Mouse (Mus musculus) lung, embryonic 16.5 days (tissue): ENCODE results near the gene Psmd1. TPM values are rescaled to one million over a fixed set of nuclear protein-coding genes. Genes with fewer than 3 reads are reported as not detected.

ENCODE experiments used
- ATAC-seq: fragments of 200-750 bp; cut with Nextera tagmentation; 2 replicates; pipeline ENCODE4 v1.8.0; 2017; ENCODE audit warnings: low read depth, mild to moderate bottlenecking, moderate library complexity
- H3K27ac ChIP-seq: fragments of 300-500 bp; sonication (generic); 2 replicates; pipeline ENCODE4 v1.5.1; 2014; ENCODE audit warnings: mild to moderate bottlenecking, control low read depth, low read length
- H3K27me3 ChIP-seq: fragments of 300-500 bp; sonication (generic); 2 replicates; pipeline ENCODE4 v1.6.1; 2014; ENCODE audit warnings: low read depth, low read length, mixed read lengths; ENCODE audit not compliant: control insufficient read depth, insufficient read depth
- H3K36me3 ChIP-seq: fragments of 300-500 bp; sonication (generic); 2 replicates; pipeline ENCODE4 v1.6.1; 2014; ENCODE audit warnings: low read length; ENCODE audit not compliant: control insufficient read depth, insufficient read depth
- H3K4me1 ChIP-seq: fragments of 300-500 bp; sonication (generic); replicated peaks from 2 replicates; pipeline ENCODE4 v1.6.1; 2014; ENCODE audit warnings: low read length, mixed read lengths; ENCODE audit not compliant: control insufficient read depth, insufficient read depth
- H3K4me2 ChIP-seq: fragments of 300-500 bp; sonication (generic); 2 replicates; pipeline ENCODE4 v1.6.1; 2014; ENCODE audit warnings: low read depth, low read length, control low read depth
- H3K4me3 ChIP-seq: fragments of 300-500 bp; sonication (generic); 2 replicates; pipeline ENCODE4 v1.5.1; 2014; ENCODE audit warnings: mild to moderate bottlenecking, low read length, control low read depth
- H3K9ac ChIP-seq: fragments of 300-500 bp; sonication (generic); 2 replicates; pipeline ENCODE4 v1.6.1; 2014; ENCODE audit warnings: low read length, control low read depth
- H3K9me3 ChIP-seq: fragments of 300-500 bp; sonication (generic); 2 replicates; pipeline ENCODE4 v1.6.1; 2016; ENCODE audit warnings: low read length; ENCODE audit not compliant: control insufficient read depth
- WGBS: fragments of 180-500 bp; shearing (Covaris S2); extraction: QIAGEN DNeasy Blood & Tissue Kit; methylation state at CpG from one replicate; pipeline ENCODE4 v1.1.7; 2014; 5-methylcytosine and 5-hydroxymethylcytosine counted together
- polyA plus RNA-seq: library from polyadenylated mRNA; unstranded; fragments of >200 nt; fragmentation: Nextera tagmentation; extraction: Ambion mirVana; gene quantifications from 2 replicates; pipeline ENCODE4 v1.2.1, GENCODE M21; 2015

Gene Psmd1
- polyA plus RNA-seq, 1 experiment from 2014 or later: 155 TPM

DNA sequence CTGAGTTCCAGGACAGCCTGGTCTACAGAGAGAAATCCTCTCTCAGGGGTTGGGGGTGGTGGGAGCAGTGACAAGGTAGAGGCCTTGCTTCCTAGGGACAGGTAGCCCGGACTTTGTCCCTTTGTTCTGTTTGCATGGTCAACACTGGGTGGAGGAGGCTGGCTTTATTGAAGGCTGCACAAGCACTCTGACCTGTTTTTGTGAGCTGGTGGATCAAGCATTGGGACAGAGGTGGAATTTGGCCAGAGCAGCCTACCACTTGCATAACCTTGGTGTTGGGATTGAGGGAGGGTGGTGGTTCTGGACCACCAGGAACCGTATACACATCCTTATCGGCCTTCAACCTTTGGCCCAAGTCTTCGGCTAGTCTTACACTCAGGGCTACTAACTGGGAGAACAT is 7.9 kb upstream of the Psmd1 start:
- no peak overlapping the region for H3K27ac ChIP-seq
- H3K4me2 ChIP-seq: no peak overlapping the region
- no peaks in the 10 kb centered on the region for H3K9me3 ChIP-seq
- no peak for ATAC-seq
- no peaks in the 10 kb centered on the region for H3K36me3 ChIP-seq
- no peaks in the 10 kb centered on the region for H3K27me3 ChIP-seq
- 72% methylated on average over 4 of the region's 4 CpGs for WGBS
- H3K4me3 ChIP-seq: no peak overlapping the region
- H3K4me1 ChIP-seq: no peaks in the 10 kb centered on the region
- no peak overlapping the region for H3K9ac ChIP-seq

DNA sequence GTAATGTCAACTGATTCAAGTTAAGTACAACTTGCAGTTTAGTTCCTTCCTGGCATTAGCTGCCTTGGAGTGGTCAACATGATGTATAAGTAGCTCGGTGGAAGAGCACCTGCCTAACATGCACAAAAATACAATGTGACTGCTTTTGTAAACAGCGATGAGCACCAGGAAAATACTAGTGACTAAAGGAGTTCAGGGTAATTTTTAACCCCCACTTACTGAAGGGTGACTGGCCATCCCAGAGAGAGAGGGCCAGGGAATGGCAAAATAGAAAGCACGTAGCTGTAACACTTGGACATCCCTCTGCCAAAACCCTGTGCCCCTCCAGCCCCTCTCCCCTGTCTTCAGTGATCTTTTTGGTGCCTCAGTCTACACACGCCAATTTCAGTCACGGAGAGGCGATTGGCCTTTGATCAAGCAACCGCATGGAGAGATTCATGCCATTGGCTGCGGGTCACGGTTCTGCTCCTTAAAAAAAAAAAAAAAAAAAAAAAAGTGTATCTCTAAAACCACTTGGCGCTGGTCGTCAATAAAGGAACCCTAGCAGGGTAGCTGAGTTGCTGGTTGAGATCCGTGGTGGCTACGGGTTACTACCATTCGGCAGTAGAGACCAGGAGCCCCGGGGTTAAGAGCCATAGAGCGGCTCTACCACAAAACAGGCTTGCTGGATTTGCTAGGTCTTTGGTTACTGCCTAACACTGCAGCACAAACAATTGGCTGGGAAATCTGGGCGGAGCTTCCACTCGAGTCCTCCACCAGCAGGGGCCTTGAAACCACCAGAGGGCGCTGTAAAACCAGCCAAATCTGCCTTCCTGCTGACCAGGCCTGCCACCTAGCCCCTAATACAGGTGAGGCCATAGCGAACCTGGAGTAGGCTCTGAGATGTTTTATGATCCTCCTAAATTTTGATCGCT is 5.1 kb upstream of the Psmd1 start:
- H3K4me2 ChIP-seq: peak overlapping the region; percentile 60
- ATAC-seq: peak; percentile 79
- H3K4me1 ChIP-seq: no peaks in the 10 kb centered on the region
- WGBS: 7% methylated on average over 21 of the region's 21 CpGs
- no peaks in the 10 kb centered on the region for H3K9me3 ChIP-seq
- H3K27me3 ChIP-seq: no peaks in the 10 kb centered on the region
- H3K27ac ChIP-seq: no peak overlapping the region
- peak overlapping the region; percentile 51 for H3K9ac ChIP-seq
- peak overlapping the region; percentile 47 for H3K4me3 ChIP-seq
- no peaks in the 10 kb centered on the region for H3K36me3 ChIP-seq

DNA sequence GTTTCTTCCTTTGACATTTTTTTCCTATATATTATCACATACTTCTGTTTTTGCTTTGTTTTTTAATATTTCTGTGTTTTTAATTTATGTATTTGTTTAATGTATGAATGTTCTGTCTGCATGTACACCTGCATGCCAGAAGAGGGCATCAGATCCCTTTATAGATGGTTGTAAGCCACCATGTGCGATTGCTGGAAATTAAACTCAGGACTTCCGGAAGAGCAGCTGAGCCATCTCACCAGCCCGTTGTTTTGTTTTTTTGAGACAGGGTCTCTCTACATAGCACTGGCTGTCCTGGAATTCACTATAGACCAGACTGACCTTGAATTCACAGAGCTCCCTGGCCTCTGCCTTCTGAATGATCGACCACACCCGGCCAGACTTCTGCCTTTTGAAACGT is 1.7 kb upstream of the Psmd1 start:
- H3K4me2 ChIP-seq: no peak overlapping the region
- H3K9me3 ChIP-seq: no peaks in the 10 kb centered on the region
- no peak for ATAC-seq
- H3K4me3 ChIP-seq: no peak overlapping the region
- no peaks in the 10 kb centered on the region for H3K36me3 ChIP-seq
- no peak overlapping the region for H3K9ac ChIP-seq
- H3K27ac ChIP-seq: no peak overlapping the region
- H3K27me3 ChIP-seq: no peaks in the 10 kb centered on the region
- peaks cover 12% of the 10 kb centered on the region for H3K4me1 ChIP-seq
- 74% methylated on average over 6 of the region's 6 CpGs for WGBS

DNA sequence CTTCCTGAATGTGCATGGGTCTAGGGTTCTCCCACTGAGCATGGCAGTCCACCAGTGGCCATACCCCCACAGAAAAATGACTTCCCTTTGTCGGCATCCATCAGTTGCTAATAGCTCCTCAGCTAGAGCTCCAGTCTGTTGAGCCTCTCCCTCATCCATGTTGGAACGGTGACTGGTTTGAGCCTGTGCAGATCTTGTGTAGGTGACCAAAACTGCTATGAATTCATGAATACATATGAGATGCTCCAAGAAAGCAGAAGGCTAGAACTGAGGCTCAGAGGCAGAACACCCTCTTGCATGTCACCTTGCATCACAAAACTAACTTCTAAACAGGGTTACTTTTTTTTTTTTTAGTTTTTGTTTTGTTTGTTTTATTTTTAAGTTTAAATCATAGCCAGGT is 12.4 kb downstream of the Psmd1 start:
- 95% methylated on average over 2 of the region's 2 CpGs for WGBS

DNA sequence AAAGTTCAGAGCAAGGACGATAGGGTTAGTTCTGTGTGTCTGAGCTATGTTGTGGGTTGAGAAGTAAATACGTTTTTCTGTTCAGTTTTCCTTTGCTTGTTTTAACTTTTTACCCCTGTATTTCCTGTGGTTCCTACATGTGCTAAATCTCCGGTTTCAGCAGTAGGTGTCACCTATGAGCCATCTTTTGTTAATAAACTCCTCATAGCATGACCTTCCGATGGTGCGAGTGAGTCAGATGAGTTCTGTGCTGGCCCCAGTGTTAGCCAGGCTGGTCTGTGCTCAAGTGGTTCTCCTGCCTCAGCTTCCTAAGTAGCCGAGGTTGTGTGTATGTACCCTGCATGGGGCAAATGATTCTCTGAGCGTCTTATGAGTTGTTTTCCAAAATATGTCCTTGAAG is 30.2 kb downstream of the Psmd1 start:
- H3K9ac ChIP-seq: no peak overlapping the region
- peaks cover 34% of the 10 kb centered on the region for H3K36me3 ChIP-seq
- no peaks in the 10 kb centered on the region for H3K27me3 ChIP-seq
- no peak overlapping the region for H3K4me2 ChIP-seq
- no peak overlapping the region for H3K27ac ChIP-seq
- no peak for ATAC-seq
- no peaks in the 10 kb centered on the region for H3K4me1 ChIP-seq
- H3K9me3 ChIP-seq: no peaks in the 10 kb centered on the region
- no peak overlapping the region for H3K4me3 ChIP-seq
- 81% methylated on average over 7 of the region's 7 CpGs for WGBS

More for the DNA sequence above, 12.4 kb downstream of the Psmd1 start:
- H3K4me3 ChIP-seq: no peak overlapping the region
- H3K27me3 ChIP-seq: no peaks in the 10 kb centered on the region
- H3K9ac ChIP-seq: no peak overlapping the region
- H3K27ac ChIP-seq: no peak overlapping the region
- H3K9me3 ChIP-seq: no peaks in the 10 kb centered on the region
- no peak for ATAC-seq
- no peaks in the 10 kb centered on the region for H3K4me1 ChIP-seq
- H3K36me3 ChIP-seq: peaks cover 44% of the 10 kb centered on the region
- no peak overlapping the region for H3K4me2 ChIP-seq

DNA sequence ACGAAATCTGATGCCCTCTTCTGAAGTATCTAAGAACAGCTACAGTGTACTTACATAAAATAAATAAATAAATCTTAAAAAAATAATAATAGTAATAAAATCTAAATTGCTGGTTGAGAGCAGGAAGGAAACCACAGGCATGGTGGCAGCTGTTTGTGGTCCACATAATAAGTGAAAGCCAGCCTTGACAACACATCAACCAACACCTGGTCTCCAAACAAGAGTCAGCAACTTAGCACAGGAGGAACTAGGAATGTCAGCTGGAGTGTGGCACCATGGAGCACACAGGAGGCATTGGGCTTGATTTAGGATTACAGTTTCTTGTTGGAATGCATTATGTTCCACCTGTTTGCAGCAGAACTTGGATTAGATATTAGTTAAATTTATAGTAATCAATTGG is 40.9 kb downstream of the Psmd1 start:
- Histone ChIP-seq H3K9ac (no peak overlapping the region), H3K4me2 (no peak overlapping the region), H3K27ac (no peak overlapping the region), H3K4me1 (no peaks in the 10 kb centered on the region), H3K9me3 (no peaks in the 10 kb centered on the region), H3K27me3 (no peaks in the 10 kb centered on the region), H3K4me3 (no peak overlapping the region), H3K36me3 (peaks cover 3% of the 10 kb centered on the region; the same call in 1 of the 2 replicates)
- ATAC-seq: no peak
- 95% methylated on average over 1 of the region's 1 CpGs for WGBS

DNA sequence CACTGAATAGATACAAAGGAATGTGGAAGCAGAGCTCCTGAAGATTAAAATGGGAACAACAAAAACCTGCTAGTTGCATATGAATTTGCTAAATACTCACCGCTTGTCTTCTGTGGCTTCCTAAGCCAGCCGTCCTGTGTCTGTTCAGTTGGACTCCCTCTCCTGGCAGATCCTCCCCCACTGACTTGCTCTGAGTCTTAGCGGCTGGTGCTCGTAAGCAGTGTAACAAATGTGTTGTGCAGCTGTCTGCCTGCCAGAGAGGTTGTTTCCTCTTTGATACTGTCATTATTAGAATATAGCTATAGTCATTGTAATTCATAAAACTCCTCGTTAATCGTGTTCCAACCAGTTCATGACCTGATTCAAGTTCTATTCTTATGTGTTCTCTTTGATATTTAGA is 47.6 kb downstream of the Psmd1 start, which contains the start of gene Htr2b:
Gene Htr2b, minus strand, starts transcription at position 192 of the 400 bp plus-strand sequence.
- no peak within 1 kb of the TSS for H3K4me3 ChIP-seq
- H3K9me3 ChIP-seq: no peaks in the 10 kb centered on the region
- H3K27me3 ChIP-seq: no peaks in the 10 kb centered on the region
- WGBS: 52% methylated on average over 6 of the region's 6 CpGs
- no peak within 1 kb of the TSS for H3K27ac ChIP-seq
- H3K4me1 ChIP-seq: no peaks in the 10 kb centered on the region
- H3K4me2 ChIP-seq: no peak within 1 kb of the TSS
- peak; percentile 81; the same call in 1 of the 2 replicates for ATAC-seq
- H3K36me3 ChIP-seq: peaks cover 4% of the 10 kb centered on the region; the same call in 1 of the 2 replicates
- H3K9ac ChIP-seq: no peak within 1 kb of the TSS

DNA sequence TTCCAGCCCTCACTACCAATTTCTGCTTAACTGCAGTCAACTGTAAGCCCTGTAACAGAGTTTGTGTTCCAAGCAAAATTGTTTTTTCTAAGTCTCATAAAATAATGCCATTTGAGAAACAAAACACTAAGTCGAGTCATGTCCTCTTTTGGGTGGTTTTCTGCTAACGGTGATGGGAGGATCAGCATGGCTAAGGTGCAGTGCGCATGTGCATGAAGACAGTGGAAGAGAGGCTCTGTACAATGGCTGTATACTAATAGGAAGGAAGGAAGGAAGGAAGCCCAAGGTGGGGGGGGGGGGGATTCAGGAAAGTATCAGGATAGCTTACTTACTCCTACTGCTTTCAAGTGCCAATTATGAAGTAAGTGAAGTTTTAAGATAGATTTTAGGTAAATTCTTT is 50.0 kb downstream of the Psmd1 start:
- Histone ChIP-seq H3K9me3 (no peaks in the 10 kb centered on the region), H3K36me3 (peaks cover 17% of the 10 kb centered on the region), H3K4me1 (no peaks in the 10 kb centered on the region), H3K27ac (no peak overlapping the region), H3K4me3 (no peak overlapping the region), H3K9ac (no peak overlapping the region), H3K4me2 (no peak overlapping the region), H3K27me3 (no peaks in the 10 kb centered on the region)
- WGBS: 82% methylated on average over 3 of the region's 3 CpGs
- ATAC-seq: no peak

DNA sequence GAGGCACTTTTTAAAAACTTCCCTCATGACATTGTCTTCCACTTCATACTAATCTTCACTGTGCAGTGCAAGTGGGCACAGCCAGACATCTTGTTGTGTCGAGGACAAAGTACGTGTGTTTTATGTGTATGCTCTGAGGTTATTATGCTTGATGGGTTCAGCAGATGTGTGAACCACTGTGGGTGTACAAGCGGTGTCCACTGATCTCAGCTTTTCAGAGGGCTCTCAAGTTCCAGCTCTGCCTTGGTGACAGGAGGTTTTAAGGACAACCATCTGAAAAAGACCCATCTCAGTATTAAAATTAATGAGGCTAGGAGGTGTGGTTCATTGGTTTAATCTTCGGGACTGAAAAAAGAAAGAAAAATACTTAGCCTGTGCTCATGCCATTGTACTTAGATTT is 55.4 kb downstream of the Psmd1 start:
- 87% methylated on average over 4 of the region's 4 CpGs for WGBS
- ATAC-seq: no peak
- H3K27ac ChIP-seq: no peak overlapping the region
- H3K9me3 ChIP-seq: no peaks in the 10 kb centered on the region
- no peak overlapping the region for H3K4me3 ChIP-seq
- H3K4me2 ChIP-seq: no peak overlapping the region
- no peaks in the 10 kb centered on the region for H3K4me1 ChIP-seq
- H3K36me3 ChIP-seq: peaks cover 23% of the 10 kb centered on the region
- no peaks in the 10 kb centered on the region for H3K27me3 ChIP-seq
- H3K9ac ChIP-seq: no peak overlapping the region
